Mouse (Mus musculus): ENCODE data around the gene Med27.

DNA sequence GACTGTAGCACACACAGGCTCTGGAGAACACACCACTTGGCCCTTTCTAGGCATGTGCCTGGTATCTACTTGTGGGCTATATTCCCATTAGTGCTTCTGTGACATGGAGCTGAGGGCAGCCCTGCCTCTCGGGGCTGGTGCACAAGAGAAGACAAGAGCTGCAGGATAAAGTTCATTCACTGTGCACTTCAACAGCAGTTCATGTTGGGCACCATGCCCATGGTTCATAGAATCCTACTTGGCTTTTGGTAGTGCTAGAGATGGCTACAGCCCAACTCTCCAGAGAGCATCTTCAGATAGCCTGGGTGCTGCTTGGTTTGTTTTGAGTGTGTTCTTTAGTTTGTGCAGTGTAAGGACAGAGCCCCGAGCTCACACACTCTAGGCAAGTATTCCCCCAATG lies 138.9 kb downstream of the Med27 start:
- TF ChIP-seq CTCF (IDR thresholded peaks at IDR 0.05; ENCODE audit: low read depth, low read length) (no peak), POLR2A (IDR thresholded peaks at IDR 0.05; ENCODE audit: insufficient read depth, low read length) (no peak), EP300 (IDR thresholded peaks at IDR 0.05; ENCODE audit: insufficient read depth, low read depth, low read length) (no peak)
